In the genomic region with DNA sequence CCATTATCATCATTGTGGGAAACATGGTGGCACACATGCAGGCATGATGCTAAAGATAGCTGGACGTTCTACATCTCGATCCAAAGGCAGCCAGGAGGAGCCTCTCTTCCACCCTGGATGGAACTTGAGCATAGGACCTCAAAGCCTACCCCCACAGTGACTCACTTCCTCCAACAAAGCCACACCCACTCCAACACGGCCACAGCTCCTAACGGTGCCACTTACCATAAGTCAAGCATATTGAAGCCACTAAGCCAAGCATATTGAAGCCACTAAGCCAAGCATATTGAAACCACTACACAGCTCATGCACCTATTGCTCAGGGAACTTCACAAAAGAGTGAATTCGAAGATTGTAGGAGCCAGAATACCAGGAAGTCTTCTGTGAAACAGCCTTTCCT, we compare ENCODE assay signal across 18 mouse cellular contexts. TPM values are rescaled to one million over a fixed set of nuclear protein-coding genes. Genes with fewer than 3 reads are reported as not detected.
DNase-seq lines count a peak whose midpoint lies in the region; ATAC-seq lines count a peak whose summit lies in the region.
"Had no signal": no experiment of that assay in that cellular context is flagged by ENCODE, and none has a peak within 500 bp of the region (broad histone marks: within the 10 kb centered on the region; RNA-seq: fewer than 3 reads in every experiment).

No protein-coding gene starts in this region.

- ATAC-seq in megakaryocyte, adult 5-6 weeks (ENCODE audit: poor library complexity, severe bottlenecking), result peak; percentile 52
- ATAC-seq: forebrain, embryonic 13.5 days; forebrain, embryonic 15.5 days; forebrain, postnatal 0 days; Patski had no signal

- DNase-seq in 416B (ENCODE audit: low read depth) (peak; percentile 88), R1 (ENCODE audit: low read depth, low spot score) (peak; percentile 31)
- DNase-seq in gastrocnemius, postnatal 14 days, result no peak
- DNase-seq in left cerebral cortex, adult 9 months (ENCODE audit: low spot score in 2 of 2), result no peak
- DNase-seq in adrenal gland, postnatal 14 days, result no peak
- DNase-seq: adrenal gland, adult 2 months; adrenal gland, postnatal 10 days; adrenal gland, postnatal 36 days; cerebellum, adult 11-12 months; cerebellum, adult 2 months; cerebellum, adult 9-10 months; cerebellum, postnatal 10 days; cerebellum, postnatal 25 days; forebrain, postnatal 0 days had no signal

- intact Hi-C loops in gastrocnemius, postnatal 14 days (cut with DNase I; ENCODE audit: low total_unique reads), result no loop called here

RNA-seq across cellular contexts. Expression of a gene that starts 17.7 kb away (rescaled TPM):
- total RNA-seq in megakaryocyte, adult 5-6 weeks (2015), result 97.2 and 122 TPM in 2 replicates
- total RNA-seq in megakaryocyte, adult 5-6 weeks (2017), result 93.9 and 102 TPM in 2 replicates
- 10 to 100 TPM; 12.2 to 12.4 TPM for total RNA-seq in gastrocnemius, postnatal 14 days (2021)
- total RNA-seq in adrenal gland, postnatal 14 days (2021), result 49.8 and 64.3 TPM in 2 replicates

RNA-seq across cellular contexts. Expression of a gene that starts 27.1 kb away (rescaled TPM):
- total RNA-seq in megakaryocyte, adult 5-6 weeks (2015), result 34.5 and 35.8 TPM in 2 replicates
- total RNA-seq in megakaryocyte, adult 5-6 weeks (2017), result 40.9 and 42.0 TPM in 2 replicates
- total RNA-seq in gastrocnemius, postnatal 14 days (2021), result 10 to 100 TPM; 23.1 to 23.6 TPM
- total RNA-seq in adrenal gland, postnatal 14 days (2021), result 26.9 and 27.8 TPM in 2 replicates

Comparison
In these comparisons a context has a peak if more than half of its experiments do, and no peak if none do; other contexts are left out.
1. DNase-seq: peak in 416B (single experiment) and R1 (single experiment); none in gastrocnemius, postnatal 14 days (single experiment), left cerebral cortex, adult 9 months (0 of 2) and adrenal gland, postnatal 14 days (single experiment).